Mouse (Mus musculus) adrenal gland, postnatal 14 days (tissue): ENCODE measurements around the gene Rnd2. TPM values are rescaled to one million over a fixed set of nuclear protein-coding genes. Genes with fewer than 3 reads are reported as not detected.

ENCODE experiments used
- microRNA-seq, 2 experiments: library from miRNA; unstranded; fragments of <30 nt; microRNA quantifications; one replicate each; pipeline ENCODE4 v1.2.0; 2021
- total RNA-seq: library from RNA; stranded (reverse); gene quantifications from 2 replicates; pipeline ENCODE4 v1.2.3, GENCODE M21; 2021

Rnd2 gene
- total RNA-seq, 1 experiment from 2014 or later, result 8.9 TPM

Small RNA genes lying within 50 kb of the gene (microRNA-seq; reads per million reads assigned to microRNA genes)
- 0 reads per million in 2 experiments for gene Mir6929

Other genes with a start within 250 kb of the Rnd2 start
- 28.8 and 37.7 TPM in 2 replicates for gene Ezh1, start 238.5 kb upstream of the Rnd2 start, total RNA-seq
- gene Ramp2, start 219.0 kb upstream of the Rnd2 start, total RNA-seq, result 107 and 145 TPM in 2 replicates
- gene Vps25, start 211.3 kb upstream of the Rnd2 start, total RNA-seq, result 116 and 120 TPM in 2 replicates
- gene Wnk4, start 204.4 kb upstream of the Rnd2 start, total RNA-seq, result 3.4 and 3.6 TPM in 2 replicates
- 0.44 and 0.86 TPM in 2 replicates for gene Cntd1, start 186.0 kb upstream of the Rnd2 start, total RNA-seq
- 79.4 and 80.1 TPM in 2 replicates for gene Coa3, start 185.9 kb upstream of the Rnd2 start, total RNA-seq
- gene Becn1, start 162.7 kb upstream of the Rnd2 start, total RNA-seq, result 135 and 147 TPM in 2 replicates
- 148 and 152 TPM in 2 replicates for gene Psme3, start 148.8 kb upstream of the Rnd2 start, total RNA-seq
- 7.3 and 10.2 TPM in 2 replicates for gene Aoc2, start 139.9 kb upstream of the Rnd2 start, total RNA-seq
- 125 and 168 TPM in 2 replicates for gene Aoc3, start 134.4 kb upstream of the Rnd2 start, total RNA-seq
- gene G6pc, start 97.4 kb upstream of the Rnd2 start, total RNA-seq, result 8.4 and 26.4 TPM in 2 replicates
- 41.9 and 44.8 TPM in 2 replicates for gene Aarsd1, start 47.4 kb upstream of the Rnd2 start, total RNA-seq
- gene Gm27029, start 40.2 kb upstream of the Rnd2 start, total RNA-seq, result 3.9 and 6.0 TPM in 2 replicates
- gene Rundc1, start 39.9 kb upstream of the Rnd2 start, total RNA-seq, result 19.6 and 20.9 TPM in 2 replicates
- 3.2 and 5.3 TPM in 2 replicates for gene Ptges3l, start 39.7 kb upstream of the Rnd2 start, total RNA-seq
- 98.3 and 102 TPM in 2 replicates for gene Rpl27, start 22.7 kb upstream of the Rnd2 start, total RNA-seq
- 29.0 and 29.6 TPM in 2 replicates for gene Ifi35, start 16.6 kb upstream of the Rnd2 start, total RNA-seq
- 74.7 and 95.1 TPM in 2 replicates for gene Vat1, start 1.2 kb downstream of the Rnd2 start, total RNA-seq
- gene Brca1, start 87.0 kb downstream of the Rnd2 start, total RNA-seq, result 4.9 and 6.6 TPM in 2 replicates
- 128 and 130 TPM in 2 replicates for gene Nbr1, start 87.2 kb downstream of the Rnd2 start, total RNA-seq
- gene Tmem106a, start 117.2 kb downstream of the Rnd2 start, total RNA-seq, result 9.6 and 11.0 TPM in 2 replicates
- not detected in 2 replicates for gene Gm11634, start 134.3 kb downstream of the Rnd2 start, total RNA-seq
- 22.9 and 26.6 TPM in 2 replicates for gene Rdm1, start 162.2 kb downstream of the Rnd2 start, total RNA-seq
- gene Arl4d, start 200.5 kb downstream of the Rnd2 start, total RNA-seq, result 12.6 and 15.6 TPM in 2 replicates